Mouse (Mus musculus) kidney, adult 2 months (tissue): ENCODE results near the gene Prkar1a.

Source experiments
- CTCF ChIP-seq: fragments of 200-500 bp; conservative IDR thresholded peaks from 2 replicates; pipeline ENCODE4 v1.5.1; 2011; ENCODE audit warnings: low read depth, mild to moderate bottlenecking, control low read depth, low read length, moderate library complexity, mixed read lengths; ENCODE audit not compliant: insufficient read depth, insufficient read length
- POLR2A ChIP-seq: fragments of 200-500 bp; IDR thresholded peaks from one replicate; pipeline ENCODE4 v1.6.1; 2011; ENCODE audit warnings: low read depth, low read length, control low read depth

- no peak for TF ChIP-seq CTCF
- peak; percentile 20 for TF ChIP-seq POLR2A
Measured at GRCm38 (mm10) chr11:109611303-109612149, 37.7 kb upstream of the Prkar1a start, which contains the start of gene Wipi1.
